In genomic region chr11:96049939-96050338, GRCm38 (mm10) we compare ENCODE assay signal across 21 mouse cellular contexts. TPM values are rescaled to one million over a fixed set of nuclear protein-coding genes. Genes with fewer than 3 reads are reported as not detected.
"Had no signal": no experiment of that assay in that cellular context is flagged by ENCODE, and none has a peak within 500 bp of the region (broad histone marks: within the 10 kb centered on the region; RNA-seq: fewer than 3 reads in every experiment).

No protein-coding gene starts in this region.

- DNase-seq: kidney, adult 8-10 months; kidney, postnatal 14 days; kidney, postnatal 4 days; liver, embryonic 13.5 days; lung, postnatal 10 days; right cerebral cortex, adult 18-20 months; right cerebral cortex, postnatal 14 days; right cerebral cortex, postnatal 4 days; thymus, adult 18-20 months had no signal

- ATAC-seq: intestine, postnatal 0 days; midbrain, embryonic 15.5 days had no signal

- H3K27ac ChIP-seq: kidney, embryonic 15.5 days; limb, embryonic 10.5 days; limb, embryonic 13.5 days; liver, embryonic 13.5 days; lung, embryonic 15.5 days; macrophage; midbrain, embryonic 12.5 days; midbrain, embryonic 15.5 days; neural tube, embryonic 12.5 days; neural tube, embryonic 15.5 days; stomach, postnatal 0 days had no signal

- H3K4me3 ChIP-seq: kidney, embryonic 15.5 days; limb, embryonic 10.5 days; limb, embryonic 13.5 days; liver, embryonic 13.5 days; lung, embryonic 15.5 days; midbrain, embryonic 12.5 days; midbrain, embryonic 15.5 days; neural tube, embryonic 12.5 days; neural tube, embryonic 15.5 days had no signal

- H3K4me2 ChIP-seq: kidney, embryonic 15.5 days; limb, embryonic 13.5 days; liver, embryonic 13.5 days; lung, embryonic 15.5 days; midbrain, embryonic 12.5 days; midbrain, embryonic 15.5 days; neural tube, embryonic 12.5 days; neural tube, embryonic 15.5 days had no signal

- H3K4me1 ChIP-seq: kidney, embryonic 15.5 days; limb, embryonic 10.5 days; limb, embryonic 13.5 days; lung, embryonic 15.5 days; midbrain, embryonic 12.5 days; midbrain, embryonic 15.5 days; neural tube, embryonic 12.5 days; neural tube, embryonic 15.5 days had no signal

- H3K9me3 ChIP-seq: kidney, embryonic 15.5 days; limb, embryonic 10.5 days; limb, embryonic 13.5 days; liver, embryonic 13.5 days; lung, embryonic 15.5 days; midbrain, embryonic 12.5 days; midbrain, embryonic 15.5 days; neural tube, embryonic 12.5 days; neural tube, embryonic 15.5 days had no signal

- H3K9ac ChIP-seq: kidney, embryonic 15.5 days; limb, embryonic 13.5 days; liver, embryonic 13.5 days; lung, embryonic 15.5 days; midbrain, embryonic 12.5 days; midbrain, embryonic 15.5 days; neural tube, embryonic 12.5 days; neural tube, embryonic 15.5 days had no signal

- H3K27me3 ChIP-seq: kidney, embryonic 15.5 days; limb, embryonic 13.5 days; liver, embryonic 13.5 days; lung, embryonic 15.5 days; midbrain, embryonic 12.5 days; midbrain, embryonic 15.5 days; neural tube, embryonic 12.5 days; neural tube, embryonic 15.5 days had no signal

RNA-seq across cellular contexts. Expression of gene Gip, which starts 25.6 kb away (rescaled TPM):
- polyA plus RNA-seq: kidney, embryonic 15.5 days; limb, embryonic 10.5 days; limb, embryonic 13.5 days; liver, embryonic 13.5 days; lung, embryonic 15.5 days; macrophage; midbrain, embryonic 12.5 days; midbrain, embryonic 15.5 days; neural tube, embryonic 12.5 days; neural tube, embryonic 15.5 days; stomach, embryonic 14.5 days had no signal

RNA-seq across cellular contexts. Expression of gene Igf2bp1, which starts 44.2 kb away (rescaled TPM):
- polyA plus RNA-seq: macrophage had no signal
